Mouse (Mus musculus) CH12.LX (cell line): ENCODE measurements around the gene P4ha2. TPM values are rescaled to one million over a fixed set of nuclear protein-coding genes. Genes with fewer than 3 reads are reported as not detected.
A peak's percentile ranks its signal among the peaks of the same experiment; 100 is the strongest.

Experiments used
- DNase-seq: peaks from one replicate; pipeline ENCODE4 v3.0.0-alpha.2; 2013; ENCODE audit errors: extremely low read depth
- H3K27ac ChIP-seq: 2 replicates; pipeline ENCODE4 v1.5.1; 2012; ENCODE audit warnings: low read depth, mild to moderate bottlenecking, control low read depth, moderate library complexity; ENCODE audit not compliant: insufficient read depth
- H3K27me3 ChIP-seq: replicated peaks from 2 replicates; pipeline ENCODE3; 2012; ENCODE audit warnings: inconsistent platforms
- H3K36me3 ChIP-seq, 2 experiments: replicated peaks in 1 of 2; 2 replicates each; pipeline versions ENCODE3 to v1.6.1; 2012; ENCODE audit warnings: inconsistent platforms in 1 of 2, low read length in 1 of 2, mild to moderate bottlenecking in 1 of 2, mixed read lengths in 1 of 2, moderate library complexity in 1 of 2; ENCODE audit not compliant: control insufficient read depth in 1 of 2, insufficient read depth in 1 of 2
- H3K4me1 ChIP-seq, 2 experiments: 2 replicates each; pipeline ENCODE4 v1.6.1; 2012; ENCODE audit warnings: inconsistent platforms in 1 of 2, moderate library complexity in 1 of 2; ENCODE audit not compliant: insufficient read depth in 2 of 2, control insufficient read depth in 1 of 2
- H3K4me2 ChIP-seq: 2 replicates; pipeline ENCODE4 v1.6.1; 2012; ENCODE audit warnings: low read depth, mild to moderate bottlenecking, control low read depth; ENCODE audit not compliant: poor library complexity, insufficient read depth, severe bottlenecking
- H3K4me3 ChIP-seq, 3 experiments: fragments of 150-350 bp in 1 of 3; sonication (generic) in 1 of 3; replicated peaks in 1 of 3; 2 replicates each; pipeline versions ENCODE3 to v1.5.1; 2011 to 2012; ENCODE audit warnings: low read depth in 2 of 3, low read length in 2 of 3, mild to moderate bottlenecking in 2 of 3, moderate library complexity in 2 of 3, control low read depth in 1 of 3, improper control_type of control experiment in 1 of 3, inconsistent platforms in 1 of 3, mixed read lengths in 1 of 3; ENCODE audit not compliant: poor library complexity in 1 of 3
- H3K79me2 ChIP-seq: replicated peaks from 2 replicates; pipeline ENCODE4 v1.6.1; 2012; ENCODE audit warnings: mild to moderate bottlenecking, moderate library complexity; ENCODE audit not compliant: control insufficient read depth, poor library complexity, insufficient read depth, severe bottlenecking; ENCODE audit errors: extremely low read depth
- H3K9ac ChIP-seq: 2 replicates; pipeline ENCODE4 v1.6.1; 2012; ENCODE audit warnings: low read depth, mild to moderate bottlenecking, control low read depth, moderate library complexity; ENCODE audit not compliant: insufficient read depth
- H3K9me3 ChIP-seq: replicated peaks from 2 replicates; pipeline ENCODE3; 2012; ENCODE audit warnings: low read length, inconsistent platforms, mixed read lengths
- CTCF ChIP-seq, 2 experiments: IDR thresholded peaks in 1 of 2; conservative IDR thresholded peaks in 1 of 2; 2 replicates each; pipeline ENCODE4 v1.5.1; 2011 to 2012; ENCODE audit warnings: low read depth in 2 of 2, low read length in 2 of 2, improper control_type of control experiment in 1 of 2, inconsistent platforms in 1 of 2, mild to moderate bottlenecking in 1 of 2, moderate library complexity in 1 of 2
- E2F4 ChIP-seq: IDR thresholded peaks from 2 replicates; pipeline ENCODE4 v1.6.1; 2011; ENCODE audit warnings: low read depth, low read length, improper control_type of control experiment; ENCODE audit not compliant: insufficient replicate concordance
- EP300 ChIP-seq: IDR thresholded peaks from 2 replicates; pipeline ENCODE4 v1.6.1; 2011; ENCODE audit warnings: low read length, improper control_type of control experiment
- ETS1 ChIP-seq: conservative IDR thresholded peaks from 2 replicates; pipeline ENCODE4 v1.6.1; 2012; ENCODE audit warnings: low read depth, mild to moderate bottlenecking, inconsistent platforms, low read length, improper control_type of control experiment, moderate library complexity
- GABPA ChIP-seq: IDR thresholded peaks from 2 replicates; pipeline ENCODE4 v1.6.1; 2012; ENCODE audit warnings: low read depth, low read length, improper control_type of control experiment, inconsistent platforms; ENCODE audit not compliant: insufficient replicate concordance
- JUN ChIP-seq: IDR thresholded peaks from 2 replicates; pipeline ENCODE4 v1.6.1; 2011; ENCODE audit warnings: low read depth, mild to moderate bottlenecking, low read length, improper control_type of control experiment, moderate library complexity; ENCODE audit not compliant: insufficient read depth
- MAZ ChIP-seq: IDR thresholded peaks from 2 replicates; pipeline ENCODE4 v1.6.1; 2012; ENCODE audit warnings: low read depth, mild to moderate bottlenecking, inconsistent platforms, low read length, improper control_type of control experiment, moderate library complexity
- NRF1 ChIP-seq: IDR thresholded peaks from 2 replicates; pipeline ENCODE4 v1.6.1; 2014; ENCODE audit warnings: low read depth, mild to moderate bottlenecking, inconsistent platforms, low read length, improper control_type of control experiment, moderate library complexity
- POLR2A ChIP-seq: IDR thresholded peaks from 2 replicates; pipeline ENCODE4 v1.6.1; 2011; ENCODE audit warnings: low read depth, mild to moderate bottlenecking, improper control_type of control experiment, low read length
- SIN3A ChIP-seq: IDR thresholded peaks from 2 replicates; pipeline ENCODE4 v1.6.1; 2012; ENCODE audit warnings: low read length, improper control_type of control experiment, inconsistent platforms
- TCF12 ChIP-seq: IDR thresholded peaks from 2 replicates; pipeline ENCODE4 v1.6.1; 2014; ENCODE audit warnings: low read depth, mild to moderate bottlenecking, inconsistent platforms, low read length, improper control_type of control experiment
- UBTF ChIP-seq: IDR thresholded peaks from 2 replicates; pipeline ENCODE4 v1.6.1; 2012; ENCODE audit warnings: low read depth, mild to moderate bottlenecking, inconsistent platforms, low read length, improper control_type of control experiment, moderate library complexity
- USF2 ChIP-seq: conservative IDR thresholded peaks from 2 replicates; pipeline ENCODE4 v1.6.1; 2011; ENCODE audit warnings: low read depth, low read length, improper control_type of control experiment
- ZMIZ1 ChIP-seq: IDR thresholded peaks from 2 replicates; pipeline ENCODE4 v1.6.1; 2012; ENCODE audit warnings: low read depth, mild to moderate bottlenecking, inconsistent platforms, low read length, improper control_type of control experiment
- dilution Hi-C: fragments of 300-500 bp; cut with MboI; formaldehyde crosslinking; loops from 2 replicates; pipeline ENCODE4 v1.14.3; 2020; ENCODE audit warnings: low sequenced_read_pairs; ENCODE audit not compliant: extremely low pct_unique_long_range_greater_than_20kb, extremely low pct_ligation_motif_present
- in situ Hi-C: fragments of 300-500 bp; cut with MboI; formaldehyde crosslinking; loops from 3 replicates; pipeline ENCODE4 v1.14.3; 2019; ENCODE audit warnings: low sequenced_read_pairs, low pct_ligation_motif_present, low pct_unique_long_range_greater_than_20kb, mixed read lengths
- polyA plus RNA-seq: library from polyadenylated mRNA; unstranded; fragments of >175 nt; gene quantifications from 2 replicates; pipeline ENCODE4 v1.2.1, GENCODE M21; 2012; ENCODE audit warnings: low read depth; ENCODE audit not compliant: insufficient read length
- total RNA-seq, 2 experiments: library from RNA; depleted of rRNA; stranded (reverse); fragments of 300-350 nt in 1 of 2; fragments of >200 nt in 1 of 2; gene quantifications; 2 replicates each; pipeline ENCODE4 v1.2.3; 2012 to 2014

Gene P4ha2
- total and polyA plus RNA-seq, 3 experiments = 3.6 to 10.0 (median 7.9) TPM

GRCm38 (mm10) chr11:54160920-54161319, 61.0 kb downstream of the P4ha2 start:
- peaks cover 3 to 60% of the 10 kb centered on the region in 2 experiments; a peak in 3 of 4 replicates for H3K4me1 ChIP-seq
- TF ChIP-seq EP300 (no peak), SIN3A (no peak), MAZ (no peak), JUN (no peak), TCF12 (no peak), NRF1 (no peak), POLR2A (no peak), CTCF (conservative IDR thresholded peaks at IDR 0.05 in 1 of 2, IDR thresholded peaks at IDR 0.05 in 1 of 2; ENCODE audit: low read depth in 2 of 2, low read length in 2 of 2) (no peak), USF2 (no peak), E2F4 (no peak)
- TF ChIP-seq, all 38 proteins: peak for 0
- Histone ChIP-seq H3K4me2 (no peak overlapping the region), H3K27ac (no peak overlapping the region), H3K36me3 (no peaks in the 10 kb centered on the region), H3K27me3 (no peaks in the 10 kb centered on the region), H3K9me3 (no peaks in the 10 kb centered on the region), H3K9ac (no peak overlapping the region), H3K79me2 (no peaks in the 10 kb centered on the region), H3K4me3 (no peak overlapping the region)
- in situ Hi-C loops (no loop called here), dilution Hi-C loops (no loop called here)
- no peak for DNase-seq

GRCm38 (mm10) chr11:54161514-54161913, 61.6 kb downstream of the P4ha2 start:
- dilution Hi-C loops (no loop called here), in situ Hi-C loops (no loop called here)
- no peak overlapping the region for H3K9ac ChIP-seq
- H3K4me1 ChIP-seq = peaks cover 2 to 54% of the 10 kb centered on the region in 2 experiments; a peak in 2 of 4 replicates
- no peaks in the 10 kb centered on the region for H3K27me3 ChIP-seq
- TF ChIP-seq ZMIZ1 (no peak), CTCF (conservative IDR thresholded peaks at IDR 0.05 in 1 of 2, IDR thresholded peaks at IDR 0.05 in 1 of 2; ENCODE audit: low read depth in 2 of 2, low read length in 2 of 2) (peak in 1 of 2 experiments; percentile 9; a peak in 1 of 4 replicates)
- H3K4me3 ChIP-seq = no peak overlapping the region
- no peak for DNase-seq
- no peak overlapping the region for H3K27ac ChIP-seq
- no peaks in the 10 kb centered on the region for H3K36me3 ChIP-seq
- no peaks in the 10 kb centered on the region for H3K79me2 ChIP-seq
- no peak overlapping the region for H3K4me2 ChIP-seq
- no peaks in the 10 kb centered on the region for H3K9me3 ChIP-seq

- TF ChIP-seq ETS1 (0 out of 2 replicates have a peak, but pooled peaks have one; percentile 52), UBTF (no peak), TCF12 (peak; percentile 43; the same call in 1 of the 2 replicates), GABPA (no peak)
- dilution Hi-C loops = no loop called here
- H3K27me3 ChIP-seq = no peaks in the 10 kb centered on the region
- H3K9me3 ChIP-seq = no peaks in the 10 kb centered on the region
- H3K4me2 ChIP-seq = no peak overlapping the region
- H3K79me2 ChIP-seq = no peaks in the 10 kb centered on the region
- H3K4me1 ChIP-seq = peaks cover 0 to 43% of the 10 kb centered on the region in 2 experiments; a peak in 2 of 4 replicates
- H3K27ac ChIP-seq = no peak overlapping the region
- H3K4me3 ChIP-seq = no peak overlapping the region
- no peaks in the 10 kb centered on the region for H3K36me3 ChIP-seq
- in situ Hi-C loops = no loop called here
- H3K9ac ChIP-seq = no peak overlapping the region
- DNase-seq = peak; percentile 69
Observed at GRCm38 (mm10) chr11:54162968-54163367, 63.1 kb downstream of the P4ha2 start.
